ENCODE assay signal across 7 mouse cellular contexts in the genomic region with DNA sequence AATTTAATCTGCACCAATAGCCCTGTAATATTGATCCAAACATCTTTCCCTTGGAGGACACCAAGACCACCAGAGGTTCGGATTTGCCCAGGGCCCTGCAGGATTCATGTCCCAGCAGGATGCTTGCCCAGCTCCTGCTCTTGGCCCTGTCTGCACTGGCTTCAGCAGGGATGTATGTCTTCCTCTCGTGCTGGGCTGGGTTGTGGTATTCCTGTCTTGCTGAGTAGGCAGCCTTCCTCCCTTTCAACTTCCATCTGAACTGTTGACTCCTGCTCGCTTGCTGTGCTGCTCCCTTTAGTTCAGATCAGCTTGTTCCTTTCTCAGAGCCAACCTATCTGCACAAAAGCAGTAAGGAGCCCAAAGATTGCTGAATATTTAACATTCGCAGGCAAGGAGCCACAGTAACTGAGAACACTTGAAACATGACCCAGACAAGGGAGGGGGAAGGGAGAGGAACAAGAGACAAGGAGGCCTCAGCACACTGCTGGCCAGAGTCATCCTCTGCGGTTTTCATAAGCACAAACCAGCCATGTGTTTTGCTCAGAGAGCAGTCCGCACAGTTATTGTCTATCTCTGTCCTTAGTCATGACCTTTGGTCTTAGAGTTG.
A peak's percentile ranks its signal among the peaks of the same experiment; 100 is the strongest.
DNase-seq lines count a peak whose midpoint lies in the region; ATAC-seq lines count a peak whose summit lies in the region.

No protein-coding gene starts in this region.

- WGBS in kidney, embryonic 14.5 days, result 28% methylated on average over 6 of the region's 6 CpGs
- WGBS in kidney, embryonic 16.5 days, result 27% methylated on average over 6 of the region's 6 CpGs

- no peak overlapping the region for H3K4me2 ChIP-seq in kidney, embryonic 14.5 days (replicated peaks; ENCODE audit: low read depth, low read length)
- no peak overlapping the region for H3K4me2 ChIP-seq in kidney, embryonic 16.5 days (replicated peaks; ENCODE audit: low read depth, low read length)

- no peak overlapping the region for H3K27ac ChIP-seq in kidney, embryonic 14.5 days (ENCODE audit: low read depth, low read length)
- no peak overlapping the region for H3K27ac ChIP-seq in kidney, embryonic 16.5 days (ENCODE audit: low read length)

- ATAC-seq in kidney, embryonic 14.5 days (ENCODE audit: low FRiP score, low TSS enrichment), result peak; percentile 73; the same call in 1 of the 2 replicates
- peak; percentile 78; the same call in 1 of the 2 replicates for ATAC-seq in kidney, embryonic 16.5 days (ENCODE audit: low FRiP score, low TSS enrichment)
- ATAC-seq in activated CD4-positive, CD25-positive, alpha-beta regulatory T cell, adult 4 months, result no peak

- H3K9ac ChIP-seq in kidney, embryonic 14.5 days (ENCODE audit: low read depth, low read length), result no peak overlapping the region
- H3K9ac ChIP-seq in kidney, embryonic 16.5 days (replicated peaks; ENCODE audit: low read length), result no peak overlapping the region

- 0 out of 2 replicates have a peak, but pooled peaks cover 2% of the 10 kb centered on the region for H3K9me3 ChIP-seq in kidney, embryonic 14.5 days (ENCODE audit: control insufficient read depth, low read length)
- peaks cover 8% of the 10 kb centered on the region; the same call in 1 of the 2 replicates for H3K9me3 ChIP-seq in kidney, embryonic 16.5 days (ENCODE audit: low read length)

- no peaks in the 10 kb centered on the region for H3K36me3 ChIP-seq in kidney, embryonic 14.5 days (ENCODE audit: control insufficient read depth, insufficient read depth, low read length)
- no peaks in the 10 kb centered on the region for H3K36me3 ChIP-seq in kidney, embryonic 16.5 days (ENCODE audit: insufficient read depth, low read length)

- 0 out of 2 replicates have a peak, but pooled peaks cover 4% of the 10 kb centered on the region for H3K4me1 ChIP-seq in kidney, embryonic 14.5 days (ENCODE audit: control insufficient read depth, insufficient read depth, low read length)
- H3K4me1 ChIP-seq in kidney, embryonic 16.5 days (ENCODE audit: insufficient read depth, low read length), result peaks cover 6% of the 10 kb centered on the region; the same call in 1 of the 2 replicates

- H3K4me3 ChIP-seq in kidney, embryonic 14.5 days (ENCODE audit: low read length), result no peak overlapping the region
- H3K4me3 ChIP-seq in kidney, embryonic 16.5 days (ENCODE audit: low read length), result no peak overlapping the region

- no peaks in the 10 kb centered on the region for H3K27me3 ChIP-seq in kidney, embryonic 14.5 days (ENCODE audit: control insufficient read depth, insufficient read depth, low read length)
- H3K27me3 ChIP-seq in kidney, embryonic 16.5 days (ENCODE audit: insufficient read depth, low read length), result no peaks in the 10 kb centered on the region

- no peak for DNase-seq in kidney, adult 18-20 months
- peak; percentile 61 for DNase-seq in brain, adult 2 months (ENCODE audit: low read depth, low spot score)
- DNase-seq in embryo, embryonic 10.5 days (ENCODE audit: low spot score), result peak; percentile 23
- no peak for DNase-seq in layer of hippocampus, postnatal 10 days (ENCODE audit: low spot score in 2 of 2)

Comparison
In these comparisons a context has a peak if more than half of its experiments do, and no peak if none do; other contexts are left out.
1. DNase-seq: peak in brain, adult 2 months (single experiment) and embryo, embryonic 10.5 days (single experiment); none in kidney, adult 18-20 months (single experiment) and layer of hippocampus, postnatal 10 days (0 of 2).